Mouse (Mus musculus): ENCODE measurements at regions not wholly inside any gene's neighbourhood (a gene's known extent, or its start where the extent isn't known, plus 50 kb on each side); places are given as distances from the start of the nearest gene placed in this dataset.

DNA sequence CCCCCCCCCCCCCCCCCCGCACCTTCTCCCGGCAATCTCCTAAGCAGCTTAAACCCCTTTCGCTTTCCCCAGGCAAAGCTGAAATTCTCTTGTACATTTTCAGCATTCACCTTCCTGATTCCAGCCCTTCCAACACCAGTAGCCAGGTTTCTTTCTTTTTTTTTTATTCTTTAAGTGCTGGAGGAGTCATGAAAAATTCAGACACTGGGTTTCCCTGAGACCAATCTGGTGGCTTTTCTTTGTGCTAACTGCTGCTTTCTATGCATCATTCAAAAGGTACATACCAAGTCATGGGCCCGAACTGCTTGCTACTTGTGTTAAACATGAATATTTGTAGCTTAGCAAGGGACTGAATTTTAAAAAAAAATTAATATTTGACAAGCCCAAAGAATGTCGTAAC is 99.7 kb downstream of the Zfp326 start:
- no peak for DNase-seq (ENCODE audit: extremely low spot score in 1 of 2, low spot score in 1 of 2)

- DNase-seq (ENCODE audit: extremely low spot score in 1 of 2, low spot score in 1 of 2): no peak
These were observed 99.1 kb downstream of the Zfp326 start for GRCm38 (mm10) chr5:105975275-105976011.

DNA sequence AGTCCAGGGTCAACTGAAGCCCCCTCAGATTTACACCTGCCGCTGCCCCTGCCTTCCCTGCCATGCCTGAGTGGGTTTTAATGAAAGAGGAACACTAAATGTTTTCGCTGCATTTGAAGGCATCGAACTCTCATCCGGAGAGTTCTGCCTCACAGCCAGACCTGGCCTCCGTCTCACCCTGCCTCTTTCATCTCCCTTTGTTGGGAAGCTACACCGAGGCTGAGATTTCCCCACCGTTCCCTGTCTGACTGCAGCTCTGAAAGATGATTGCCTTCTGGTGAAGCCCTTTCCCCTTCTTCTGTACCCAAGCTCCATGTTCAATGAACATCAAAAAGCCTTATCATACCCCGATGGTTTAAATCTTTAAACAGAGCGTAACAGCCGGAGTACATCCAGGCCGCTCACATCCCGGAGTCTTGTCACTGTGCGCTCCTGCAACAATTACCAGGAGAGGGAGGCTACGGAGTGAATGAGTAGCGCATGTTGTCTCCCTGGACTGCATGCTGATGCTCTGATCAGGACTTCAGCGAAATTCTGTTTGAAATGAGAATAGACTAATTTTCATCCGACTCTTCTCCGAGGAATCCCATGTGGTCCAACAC is 98.3 kb downstream of the Zfp326 start:
- DNase-seq (ENCODE audit: extremely low spot score in 1 of 2, low spot score in 1 of 2): no peak
